Mouse (Mus musculus) olfactory bulb, adult 2 months (tissue): Measurements from ENCODE around the gene Usmg5. TPM values are rescaled to one million over a fixed set of nuclear protein-coding genes. Genes with fewer than 3 reads are reported as not detected.
A peak's percentile ranks its signal among the peaks of the same experiment; 100 is the strongest.
"Not testable (repeated sequence)": the region's sequence is repeated elsewhere in the genome, so short reads cannot be mapped to it uniquely, and the experiment has no call there.

Experiments used
- H3K27ac ChIP-seq: fragments of 200-500 bp; 2 replicates; pipeline ENCODE4 v1.5.1; 2012; ENCODE audit warnings: low read depth, low read length; ENCODE audit not compliant: insufficient read depth
- H3K4me1 ChIP-seq: fragments of 200-500 bp; 2 replicates; pipeline ENCODE4 v1.6.1; 2012; ENCODE audit warnings: low read length; ENCODE audit not compliant: control insufficient read depth, insufficient read depth
- H3K4me3 ChIP-seq: fragments of 200-500 bp; 2 replicates; pipeline ENCODE4 v1.5.1; 2012; ENCODE audit warnings: mild to moderate bottlenecking, low read depth, low read length, moderate library complexity; ENCODE audit not compliant: insufficient read depth
- CTCF ChIP-seq: fragments of 200-500 bp; IDR thresholded peaks from 2 replicates; pipeline ENCODE4 v1.5.1; 2012; ENCODE audit warnings: low read depth, mild to moderate bottlenecking, low read length, moderate library complexity; ENCODE audit not compliant: insufficient read depth
- POLR2A ChIP-seq: fragments of 200-500 bp; IDR thresholded peaks from 2 replicates; pipeline ENCODE4 v1.6.1; 2012; ENCODE audit warnings: mild to moderate bottlenecking, low read depth, low read length, moderate library complexity; ENCODE audit not compliant: insufficient read depth
- WGBS: fragments of 180-500 bp; shearing (Covaris S2); methylation state at CpG from one replicate; pipeline ENCODE4 v1.1.7; 2018; 5-methylcytosine and 5-hydroxymethylcytosine counted together
- polyA plus RNA-seq: library from polyadenylated mRNA; stranded (reverse); fragments of >200 nt; gene quantifications from 2 replicates; pipeline ENCODE4 v1.2.4, GENCODE M21; 2012; ENCODE audit warnings: low replicate concordance; ENCODE audit not compliant: missing spikeins, insufficient read depth, insufficient read length

Usmg5 gene
- polyA plus RNA-seq = not detected in 2 replicates

- peaks cover 2% of the 10 kb centered on the region; the same call in 1 of the 2 replicates for H3K4me1 ChIP-seq
- H3K27ac ChIP-seq = peak within 1 kb of the TSS; percentile 92
- peak within 1 kb of the TSS; percentile 70 for H3K4me3 ChIP-seq
- TF ChIP-seq POLR2A (peak; percentile 69), CTCF (no peak)
- WGBS = under 1% methylated on average over 56 of the region's 56 CpGs
Measured at GRCm38 (mm10) chr19:47090550-47091156, at the start of gene Usmg5, which contains the start of gene Pdcd11. Gene Usmg5 (minus strand): TSS chr19:47090647. Gene Pdcd11 (plus strand): TSS chr19:47090768.

- H3K4me1 ChIP-seq = peaks cover 41% of the 10 kb centered on the region
- not testable (repeated sequence) for H3K4me3 ChIP-seq
- WGBS = 31% methylated on average over 7 of the region's 7 CpGs
Measured at GRCm38 (mm10) chr19:47139611-47140010, 49.2 kb upstream of the Usmg5 start.

DNA sequence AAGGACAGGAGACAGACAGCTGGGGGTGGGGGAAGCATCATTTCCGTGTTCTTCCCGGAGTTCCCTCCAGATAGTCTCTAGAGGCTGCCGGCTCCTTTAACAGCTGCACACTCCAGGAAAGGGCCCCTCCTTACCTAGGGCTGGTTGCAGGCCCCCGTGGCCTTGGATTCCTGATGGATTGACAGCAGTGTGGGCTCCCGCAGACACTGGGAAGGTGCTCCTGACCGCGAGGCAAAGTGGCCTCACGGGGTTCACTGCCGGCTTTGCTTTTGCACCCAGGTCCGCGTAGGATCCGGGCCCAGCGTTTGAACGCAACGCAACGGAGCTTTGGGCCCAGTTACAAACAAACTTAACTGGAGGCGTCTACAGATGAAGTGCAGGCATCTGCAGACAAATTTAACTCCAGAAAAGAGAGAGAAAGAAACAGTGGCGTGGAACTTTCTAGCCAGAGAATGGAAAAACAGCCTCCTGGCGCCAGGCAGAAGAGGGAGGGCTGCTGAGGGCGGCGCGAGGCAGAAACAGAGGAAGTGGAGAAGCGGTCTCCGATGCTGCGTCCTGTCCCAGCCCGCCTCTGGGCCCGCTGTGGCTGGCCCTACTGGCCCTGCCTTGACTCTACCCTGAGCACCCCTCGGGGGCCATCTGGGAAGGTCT is 47.4 kb upstream of the Usmg5 start, which contains the start of gene Calhm2:
Gene Calhm2 (minus strand): TSS at position 524 of the 651 bp plus-strand sequence.
- H3K27ac ChIP-seq = peak within 1 kb of the TSS; percentile 43
- peak within 1 kb of the TSS; percentile 55 for H3K4me3 ChIP-seq
- no peak for TF ChIP-seq CTCF
- TF ChIP-seq POLR2A = peak; percentile 33; the same call in 1 of the 2 replicates
- 8% methylated on average over 28 of the region's 28 CpGs for WGBS
- H3K4me1 ChIP-seq = peaks cover 41% of the 10 kb centered on the region

More at GRCm38 (mm10) chr19:47139611-47140010, 49.2 kb upstream of the Usmg5 start:
- H3K27ac ChIP-seq = not testable (repeated sequence)

DNA sequence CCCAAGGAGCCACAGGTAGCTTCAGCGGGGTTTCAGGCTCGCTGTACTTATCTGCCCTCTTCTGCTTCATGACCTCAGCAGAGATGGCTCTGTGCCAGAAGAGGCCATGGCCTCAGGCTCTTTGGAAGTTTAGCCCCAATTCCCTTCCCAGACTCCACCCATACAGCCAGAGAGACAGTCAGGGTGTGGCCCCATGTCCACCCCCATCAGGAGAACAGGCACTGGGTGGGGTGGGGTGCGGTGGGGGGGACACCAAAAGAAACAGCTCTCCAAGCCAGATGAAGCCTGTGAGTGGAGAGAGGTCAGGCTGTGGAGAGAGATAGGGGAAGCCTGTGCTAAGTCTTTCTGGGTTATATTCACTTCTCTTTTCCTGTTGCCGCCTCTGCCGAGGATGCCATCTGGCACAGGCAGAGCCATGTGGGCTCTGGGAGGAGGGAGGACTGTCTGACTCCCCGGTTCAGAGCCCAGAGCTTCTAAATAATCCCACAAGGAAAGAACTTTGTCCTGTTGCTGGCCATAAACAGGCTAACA is 46.7 kb upstream of the Usmg5 start:
- Histone ChIP-seq H3K4me3 (peak overlapping the region; percentile 55), H3K4me1 (peaks cover 41% of the 10 kb centered on the region), H3K27ac (peak overlapping the region; percentile 43; the same call in 1 of the 2 replicates)
- no peak for TF ChIP-seq POLR2A
- no peak for TF ChIP-seq CTCF
- 30% methylated on average over 6 of the region's 6 CpGs for WGBS

- no peak for TF ChIP-seq CTCF
- TF ChIP-seq POLR2A = no peak
- Histone ChIP-seq H3K4me1 (peaks cover 41% of the 10 kb centered on the region), H3K4me3 (no peak overlapping the region), H3K27ac (no peak overlapping the region)
- WGBS = 89% methylated on average over 5 of the region's 5 CpGs
Measured at GRCm38 (mm10) chr19:47136170-47136569, 45.7 kb upstream of the Usmg5 start.

GRCm38 (mm10) chr19:47135568-47135967 is 45.1 kb upstream of the Usmg5 start:
- 91% methylated on average over 17 of the region's 17 CpGs for WGBS
- Histone ChIP-seq H3K27ac (no peak overlapping the region), H3K4me1 (peaks cover 41% of the 10 kb centered on the region), H3K4me3 (no peak overlapping the region)
- TF ChIP-seq POLR2A (no peak), CTCF (no peak)

GRCm38 (mm10) chr19:47133161-47133560 is 42.7 kb upstream of the Usmg5 start:
- H3K27ac ChIP-seq = no peak overlapping the region
- WGBS = 87% methylated on average over 7 of the region's 7 CpGs
- H3K4me1 ChIP-seq = peaks cover 38% of the 10 kb centered on the region
- no peak overlapping the region for H3K4me3 ChIP-seq
- TF ChIP-seq CTCF (no peak), POLR2A (no peak)

- 94% methylated on average over 15 of the region's 15 CpGs for WGBS
- TF ChIP-seq CTCF (no peak), POLR2A (no peak)
- no peak overlapping the region for H3K4me3 ChIP-seq
- no peak overlapping the region for H3K27ac ChIP-seq
- H3K4me1 ChIP-seq = peaks cover 35% of the 10 kb centered on the region
Measured at GRCm38 (mm10) chr19:47130551-47131125, 40.2 kb upstream of the Usmg5 start.

GRCm38 (mm10) chr19:47128835-47129234 is 38.4 kb upstream of the Usmg5 start:
- 62% methylated on average over 11 of the region's 11 CpGs for WGBS
- TF ChIP-seq CTCF (no peak), POLR2A (no peak)
- peaks cover 35% of the 10 kb centered on the region for H3K4me1 ChIP-seq

More at GRCm38 (mm10) chr19:47128835-47129234, 38.4 kb upstream of the Usmg5 start:
- no peak overlapping the region for H3K27ac ChIP-seq
- no peak overlapping the region for H3K4me3 ChIP-seq
